In genomic region chr10:71285126-71285580, GRCm38 (mm10) we compare ENCODE assay signal across 8 mouse cellular contexts. TPM values are rescaled to one million over a fixed set of nuclear protein-coding genes. Genes with fewer than 3 reads are reported as not detected.
DNase-seq lines count a peak whose midpoint lies in the region; ATAC-seq and TF ChIP-seq lines count a peak whose summit lies in the region.

Ube2d1 (minus strand) TSS chr10:71285262.

- H3K9me3 ChIP-seq in E14TG2a.4 (ENCODE audit: low read length): no peaks in the 10 kb centered on the region
- no peaks in the 10 kb centered on the region for H3K9me3 ChIP-seq in forebrain, embryonic 16.5 days (ENCODE audit: control insufficient read depth, low read length)
- H3K9me3 ChIP-seq in lung, embryonic 14.5 days (ENCODE audit: low read depth, low read length): no peaks in the 10 kb centered on the region

- H3K27ac ChIP-seq in forebrain, embryonic 16.5 days (ENCODE audit: low read length): peak within 1 kb of the TSS; percentile 87
- peak within 1 kb of the TSS; percentile 97 for H3K27ac ChIP-seq in layer of hippocampus, adult 2 months
- H3K27ac ChIP-seq in lung, embryonic 14.5 days (ENCODE audit: low read depth): peak within 1 kb of the TSS; percentile 50; the same call in 1 of the 2 replicates

- H3K4me2 ChIP-seq in forebrain, embryonic 16.5 days (ENCODE audit: low read length): peak within 1 kb of the TSS; percentile 64
- H3K4me2 ChIP-seq in lung, embryonic 14.5 days: peak within 1 kb of the TSS; percentile 75

- peak; percentile 95 for ATAC-seq in cerebellum, adult (ENCODE audit: insufficient number of reproducible peaks, low FRiP score, low TSS enrichment)
- peak; percentile 97 for ATAC-seq in forebrain, embryonic 16.5 days
- peak; percentile 96 for ATAC-seq in lung, embryonic 14.5 days (ENCODE audit: insufficient read depth)
- ATAC-seq in neutrophil, adult 5-6 weeks (ENCODE audit: extremely low read depth, insufficient number of reproducible peaks, low FRiP score, poor library complexity, severe bottlenecking): peak; percentile 78

- peak within 1 kb of the TSS; percentile 100 for H3K9ac ChIP-seq in forebrain, embryonic 16.5 days (replicated peaks; ENCODE audit: low read depth, low read length)
- H3K9ac ChIP-seq in lung, embryonic 14.5 days: peak within 1 kb of the TSS; percentile 91

- 0% methylated on average over 49 of the region's 50 CpGs for WGBS in forebrain, embryonic 16.5 days
- under 1% methylated on average over 46 of the region's 50 CpGs for WGBS in lung, embryonic 14.5 days

- no peak for TF ChIP-seq CTCF in E14TG2a.4 (conservative IDR thresholded peaks at IDR 0.05; ENCODE audit: low read length)
- TF ChIP-seq CTCF in layer of hippocampus, adult 2 months (conservative IDR thresholded peaks at IDR 0.05): peak; percentile 71
- no peak for TF ChIP-seq CTCF in lung, embryonic 14.5 days (IDR thresholded peaks at IDR 0.05; ENCODE audit: low read depth)

- DNase-seq in heart, postnatal 25 days (ENCODE audit: low spot score): peak; percentile 76
- DNase-seq in layer of hippocampus, adult 2 months (ENCODE audit: low spot score in 2 of 2): peak; percentile 91 to 92
- peak; percentile 90 for DNase-seq in lung, embryonic 14.5 days
- peak; percentile 76 for DNase-seq in testis, postnatal 14 days (ENCODE audit: low spot score)

- intact Hi-C loops in heart, postnatal 25 days (cut with DNase I): loop anchor here (2.0 kb wide), 1 partner anchor 48 kb away; no protein-coding TSS in a partner anchor

- peak within 1 kb of the TSS; percentile 96 for H3K4me3 ChIP-seq in E14TG2a.4 (replicated peaks; ENCODE audit: low read length)
- peak within 1 kb of the TSS; percentile 99 for H3K4me3 ChIP-seq in forebrain, embryonic 16.5 days (replicated peaks; ENCODE audit: low read length)
- H3K4me3 ChIP-seq in layer of hippocampus, adult 2 months: peak within 1 kb of the TSS; percentile 91
- peak within 1 kb of the TSS; percentile 93 for H3K4me3 ChIP-seq in lung, embryonic 14.5 days (ENCODE audit: low read depth, low read length)

- H3K4me1 ChIP-seq in E14TG2a.4 (replicated peaks; ENCODE audit: low read depth, low read length): peaks cover 32% of the 10 kb centered on the region
- peaks cover 33% of the 10 kb centered on the region for H3K4me1 ChIP-seq in forebrain, embryonic 16.5 days (replicated peaks; ENCODE audit: control insufficient read depth, insufficient read depth, low read length)
- H3K4me1 ChIP-seq in lung, embryonic 14.5 days (ENCODE audit: insufficient read depth): 0 out of 2 replicates have a peak, but pooled peaks cover 4% of the 10 kb centered on the region

- peaks cover 33% of the 10 kb centered on the region for H3K27me3 ChIP-seq in E14TG2a.4 (ENCODE audit: insufficient read depth, low read length)
- H3K27me3 ChIP-seq in forebrain, embryonic 16.5 days (replicated peaks; ENCODE audit: control insufficient read depth, insufficient read depth, low read length): no peaks in the 10 kb centered on the region
- H3K27me3 ChIP-seq in lung, embryonic 14.5 days (ENCODE audit: insufficient read depth, low read length): no peaks in the 10 kb centered on the region

- H3K36me3 ChIP-seq in E14TG2a.4 (ENCODE audit: insufficient read depth, low read length): peaks cover 5% of the 10 kb centered on the region; the same call in 1 of the 2 replicates
- H3K36me3 ChIP-seq in forebrain, embryonic 16.5 days (ENCODE audit: control insufficient read depth, insufficient read depth): no peaks in the 10 kb centered on the region
- 0 out of 2 replicates have a peak, but pooled peaks cover 3% of the 10 kb centered on the region for H3K36me3 ChIP-seq in lung, embryonic 14.5 days (ENCODE audit: insufficient read depth)

RNA-seq across cellular contexts. Expression of gene Ube2d1, which starts in this region (rescaled TPM):
- 186 and 198 TPM in 2 replicates for polyA plus RNA-seq in forebrain, embryonic 16.5 days (2015; fragmentation: Nextera tagmentation; extraction: Ambion mirVana)
- 10 to 100 TPM; 46.5 to 53.1 TPM for total RNA-seq in heart, postnatal 25 days (2021)
- 10 to 100 TPM; 52.8 to 54.0 TPM for total RNA-seq in layer of hippocampus, adult 2 months (2021)
- 71.6 and 74.1 TPM in 2 replicates for polyA plus RNA-seq in lung, embryonic 14.5 days (2014; fragmentation: Nextera tagmentation; extraction: Ambion mirVana)
- total RNA-seq in neutrophil, adult 5-6 weeks (2017): 60.8 and 66.4 TPM in 2 replicates

Comparison
In these comparisons a context has a peak if more than half of its experiments do, and no peak if none do; other contexts are left out.
1. Peak in every context shown above with its lines: DNase-seq, ATAC-seq, H3K4me3 ChIP-seq and H3K27ac ChIP-seq.